Mouse (Mus musculus): ENCODE measurements around the gene Zfp653. TPM values are rescaled to one million over a fixed set of nuclear protein-coding genes. Genes with fewer than 3 reads are reported as not detected.
A peak's percentile ranks its signal among the peaks of the same experiment; 100 is the strongest.

Zfp653 gene
- total RNA-seq (2012; rRNA removed) (8.9 and 9.0 TPM in 2 replicates), total RNA-seq (2014; rRNA removed) (9.3 and 10.4 TPM in 2 replicates), polyA plus RNA-seq (2012; ENCODE audit: insufficient read length, low read depth) (10.1 and 11.4 TPM in 2 replicates)

DNA sequence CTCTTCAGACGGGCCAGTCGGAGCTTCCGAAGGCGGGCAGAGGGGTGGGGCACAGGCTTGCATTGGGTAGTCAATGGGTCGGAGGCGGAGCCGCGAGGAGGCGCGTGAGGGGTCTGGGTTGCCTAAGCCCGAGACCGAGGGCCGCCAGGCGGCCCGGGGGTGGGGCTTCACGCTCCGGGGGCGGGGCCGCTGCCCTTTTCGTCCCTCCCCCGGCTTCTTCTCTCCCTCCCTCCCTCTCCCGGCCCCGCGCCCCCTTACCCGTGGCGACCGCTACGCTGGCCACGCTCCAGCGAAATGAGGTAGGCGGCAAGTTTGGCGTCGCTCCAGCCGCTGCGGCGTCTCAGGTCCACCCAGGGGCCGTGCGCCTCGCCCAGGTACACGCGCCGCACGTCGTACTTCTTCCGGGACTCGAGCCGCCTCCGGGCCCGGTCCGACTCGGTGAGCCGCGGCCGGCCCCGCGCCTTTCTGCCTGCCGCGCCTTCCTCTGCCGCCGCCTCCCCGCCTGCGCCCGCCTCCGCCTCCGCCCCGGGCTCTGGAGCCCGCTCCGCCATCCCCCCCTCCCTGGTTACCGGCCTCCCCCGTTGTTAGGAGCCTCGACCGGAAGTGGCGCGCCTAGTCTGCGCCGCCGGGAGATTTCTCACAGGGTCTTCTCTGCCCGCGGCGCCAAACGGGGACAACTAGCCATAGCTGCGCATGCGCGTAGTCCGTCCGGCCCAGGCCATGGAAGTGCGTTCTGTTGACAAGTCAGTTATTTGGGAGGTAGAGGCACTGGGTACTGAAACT, at the start of gene Zfp653, which contains the start of gene Gm49318:
TSS of gene Zfp653 (minus strand) at position 586 of the 783 bp plus-strand sequence.
TSS of gene Gm49318 (minus strand) at position 469 of the 783 bp plus-strand sequence.
- TF ChIP-seq BHLHE40 (IDR thresholded peaks at IDR 0.05; ENCODE audit: low read depth, low read length), result peak; percentile 10; the same call in 1 of the 2 replicates
- TF ChIP-seq POLR2AphosphoS2 (IDR thresholded peaks at IDR 0.05; ENCODE audit: low read depth, low read length), result 0 out of 2 replicates have a peak, but pooled peaks have one; percentile 32
- TF ChIP-seq MXI1 (IDR thresholded peaks at IDR 0.05; ENCODE audit: low read depth, low read length), result peak; percentile 89
- TF ChIP-seq UBTF (IDR thresholded peaks at IDR 0.05; ENCODE audit: low read depth, low read length), result no peak
- TF ChIP-seq SMC3 (IDR thresholded peaks at IDR 0.05; ENCODE audit: low read depth, low read length), result no peak
- TF ChIP-seq ELF1 (IDR thresholded peaks at IDR 0.05; ENCODE audit: low read depth, low read length), result peak; percentile 84
- TF ChIP-seq USF2 (conservative IDR thresholded peaks at IDR 0.05; ENCODE audit: low read depth, low read length), result no peak
- no peak for TF ChIP-seq MAZ (IDR thresholded peaks at IDR 0.05; ENCODE audit: low read depth, low read length)
- peak; percentile 70; the same call in 1 of the 2 replicates for TF ChIP-seq KAT2A (IDR thresholded peaks at IDR 0.05; ENCODE audit: insufficient replicate concordance, low read length)
- peak; percentile 97 for TF ChIP-seq NRF1 (IDR thresholded peaks at IDR 0.05; ENCODE audit: low read depth, low read length)
- 0 out of 2 replicates have a peak, but pooled peaks have one; percentile 71 for TF ChIP-seq E2F4 (IDR thresholded peaks at IDR 0.05; ENCODE audit: insufficient replicate concordance, low read depth, low read length)
- no peak for TF ChIP-seq USF1 (IDR thresholded peaks at IDR 0.05; ENCODE audit: low read depth, low read length)
- TF ChIP-seq MEF2A (IDR thresholded peaks at IDR 0.05; ENCODE audit: borderline replicate concordance, low read depth, low read length), result peak; percentile 30; the same call in 1 of the 2 replicates
- peak; percentile 84 for TF ChIP-seq SIN3A (IDR thresholded peaks at IDR 0.05; ENCODE audit: low read length)
- no peak for TF ChIP-seq EP300 (IDR thresholded peaks at IDR 0.05; ENCODE audit: low read length)
- peak; percentile 70; the same call in 1 of the 2 replicates for TF ChIP-seq TCF12 (IDR thresholded peaks at IDR 0.05; ENCODE audit: low read depth, low read length)
- TF ChIP-seq JUN (IDR thresholded peaks at IDR 0.05; ENCODE audit: insufficient read depth, low read depth, low read length), result no peak
- TF ChIP-seq CHD2 (IDR thresholded peaks at IDR 0.05; ENCODE audit: low read length), result no peak
- TF ChIP-seq HCFC1 (IDR thresholded peaks at IDR 0.05; ENCODE audit: low read depth, low read length), result peak; percentile 89
- TF ChIP-seq RAD21 (IDR thresholded peaks at IDR 0.05; ENCODE audit: low read depth, low read length), result no peak
- peak; percentile 50; the same call in 1 of the 2 replicates for TF ChIP-seq NELFE (IDR thresholded peaks at IDR 0.05; ENCODE audit: low read depth, low read length)
- Histone ChIP-seq H3K27me3 (replicated peaks) (no peaks in the 10 kb centered on the region), H3K4me3 (replicated peaks in 1 of 3; ENCODE audit: low read depth in 2 of 3, low read length in 2 of 3, poor library complexity in 1 of 3) (peak within 1 kb of the TSS; percentile 72 to 87 (median 78)), H3K36me3 (replicated peaks in 1 of 2; ENCODE audit: control insufficient read depth in 1 of 2, insufficient read depth in 1 of 2, low read length in 1 of 2) (peaks cover 37 to 72% of the 10 kb centered on the region in 2 experiments), H3K4me2 (ENCODE audit: insufficient read depth, low read depth, poor library complexity, severe bottlenecking) (peak within 1 kb of the TSS; percentile 73), H3K9me3 (replicated peaks; ENCODE audit: low read length) (no peaks in the 10 kb centered on the region), H3K27ac (ENCODE audit: insufficient read depth, low read depth) (peak within 1 kb of the TSS; percentile 80), H3K79me2 (replicated peaks; ENCODE audit: control insufficient read depth, extremely low read depth, insufficient read depth, poor library complexity, severe bottlenecking) (no peaks in the 10 kb centered on the region; the same call in 1 of the 2 replicates), H3K9ac (ENCODE audit: insufficient read depth, low read depth) (peak within 1 kb of the TSS; percentile 83), H3K4me1 (ENCODE audit: control insufficient read depth in 1 of 2, insufficient read depth in 2 of 2) (peaks cover 6 to 19% of the 10 kb centered on the region in 2 experiments)
- dilution Hi-C loops (cut with MboI; ENCODE audit: extremely low pct_ligation_motif_present, extremely low pct_unique_long_range_greater_than_20kb, low sequenced_read_pairs) (no loop called here), in situ Hi-C loops (cut with MboI; ENCODE audit: low pct_ligation_motif_present, low pct_unique_long_range_greater_than_20kb, low sequenced_read_pairs) (loop anchor here (5.0 kb wide), 2 partner anchors 46 to 86 kb away; partner anchors contain the start of genes Elof1 and Pigyl)
- DNase-seq (ENCODE audit: extremely low read depth), result peak; percentile 96
